Mouse (Mus musculus) stomach, postnatal 0 days (tissue): ENCODE results near the gene Ip6k1.

Experiments
- CTCF ChIP-seq: IDR thresholded peaks from 2 replicates; pipeline ENCODE4 v1.5.1; 2016; ENCODE audit warnings: antibody characterized with exemption, low read depth, mild to moderate bottlenecking, moderate library complexity
- EP300 ChIP-seq: optimal IDR thresholded peaks from 2 replicates; pipeline ENCODE3; 2016; ENCODE audit warnings: antibody characterized with exemption

- TF ChIP-seq CTCF: no peak
- TF ChIP-seq EP300: no peak
Observed at GRCm38 (mm10) chr9:108008041-108008440, 5.7 kb downstream of the Ip6k1 start.
